Mouse (Mus musculus) myocyte (in vitro differentiated cells): ENCODE data around the gene Camk2b.

Experiments used
- CEBPB ChIP-seq: IDR thresholded peaks from 2 replicates; pipeline ENCODE4 v1.6.1; 2011; ENCODE audit warnings: mild to moderate bottlenecking, moderate library complexity; ENCODE audit not compliant: poor library complexity, insufficient read depth, severe bottlenecking
- E2F4 ChIP-seq: IDR thresholded peaks from one replicate; pipeline ENCODE4 v1.6.1; 2011; ENCODE audit warnings: mild to moderate bottlenecking, control low read depth, moderate library complexity; ENCODE audit not compliant: insufficient read depth
- MYOD1 ChIP-seq, 3 experiments: IDR thresholded peaks; one replicate each; pipeline ENCODE4 v1.6.1; 2011; ENCODE audit warnings: control low read depth in 2 of 3, low read depth in 2 of 3, mild to moderate bottlenecking in 2 of 3, moderate library complexity in 1 of 3; ENCODE audit not compliant: insufficient read length in 2 of 3, control insufficient read depth in 1 of 3
- MYOG ChIP-seq, 3 experiments: IDR thresholded peaks; one replicate each; pipeline ENCODE4 v1.6.1; 2011; ENCODE audit warnings: control low read depth in 2 of 3, low read depth in 2 of 3, mild to moderate bottlenecking in 2 of 3; ENCODE audit not compliant: insufficient read length in 2 of 3, control insufficient read depth in 1 of 3, insufficient read depth in 1 of 3
- POLR2A ChIP-seq: IDR thresholded peaks from one replicate; pipeline ENCODE4 v1.6.1; 2011; ENCODE audit warnings: low read depth, mild to moderate bottlenecking, control low read depth, moderate library complexity; ENCODE audit not compliant: insufficient read length
- POLR2AphosphoS2 ChIP-seq: IDR thresholded peaks from one replicate; pipeline ENCODE4 v1.6.1; 2011; ENCODE audit warnings: low read depth, control low read depth; ENCODE audit not compliant: insufficient read length
- TCF12 ChIP-seq: IDR thresholded peaks from one replicate; pipeline ENCODE4 v1.6.1; 2011; ENCODE audit warnings: mild to moderate bottlenecking, control low read depth; ENCODE audit not compliant: poor library complexity, insufficient read depth, severe bottlenecking
- TCF3 ChIP-seq: IDR thresholded peaks from one replicate; pipeline ENCODE4 v1.6.1; 2011; ENCODE audit warnings: low read depth, control low read depth; ENCODE audit not compliant: insufficient read length
- USF1 ChIP-seq: IDR thresholded peaks from one replicate; pipeline ENCODE4 v1.6.1; 2011; ENCODE audit warnings: low read depth, mild to moderate bottlenecking, control low read depth, moderate library complexity

DNA sequence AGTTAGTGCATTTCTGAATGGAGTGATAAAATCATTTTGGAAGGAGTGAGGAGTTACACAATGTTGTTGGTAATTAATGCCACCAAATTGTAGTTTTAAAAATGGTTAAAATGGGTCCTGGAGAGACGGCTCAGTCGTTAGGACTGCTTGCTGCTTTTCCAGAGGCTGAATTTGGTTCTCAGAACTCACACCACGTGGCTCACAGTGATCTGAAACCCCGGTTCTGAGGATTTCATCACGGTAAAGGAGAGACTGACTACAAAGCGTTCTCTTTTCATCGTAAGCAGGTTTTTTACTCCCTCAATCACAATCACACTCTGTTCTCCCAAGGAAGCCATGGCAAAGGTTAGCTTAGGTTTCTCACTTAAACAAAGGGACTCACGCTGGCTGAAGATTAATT, 141.5 kb downstream of the Camk2b start:
- no peak for TF ChIP-seq POLR2A
- no peak for TF ChIP-seq POLR2AphosphoS2
- TF ChIP-seq MYOG (IDR thresholded peaks at IDR 0.05; ENCODE audit: control insufficient read depth in 1 of 3, insufficient read depth in 1 of 3, insufficient read length in 2 of 3, low read depth in 2 of 3): no peak
- TF ChIP-seq USF1: no peak
- no peak for TF ChIP-seq MYOD1 (IDR thresholded peaks at IDR 0.05; ENCODE audit: control insufficient read depth in 1 of 3, insufficient read length in 2 of 3, low read depth in 2 of 3)
- TF ChIP-seq E2F4: no peak
- TF ChIP-seq TCF3: no peak
- no peak for TF ChIP-seq TCF12
- TF ChIP-seq CEBPB: no peak
